Mouse (Mus musculus): ENCODE data around the gene Notum.

Gene Notum

DNA sequence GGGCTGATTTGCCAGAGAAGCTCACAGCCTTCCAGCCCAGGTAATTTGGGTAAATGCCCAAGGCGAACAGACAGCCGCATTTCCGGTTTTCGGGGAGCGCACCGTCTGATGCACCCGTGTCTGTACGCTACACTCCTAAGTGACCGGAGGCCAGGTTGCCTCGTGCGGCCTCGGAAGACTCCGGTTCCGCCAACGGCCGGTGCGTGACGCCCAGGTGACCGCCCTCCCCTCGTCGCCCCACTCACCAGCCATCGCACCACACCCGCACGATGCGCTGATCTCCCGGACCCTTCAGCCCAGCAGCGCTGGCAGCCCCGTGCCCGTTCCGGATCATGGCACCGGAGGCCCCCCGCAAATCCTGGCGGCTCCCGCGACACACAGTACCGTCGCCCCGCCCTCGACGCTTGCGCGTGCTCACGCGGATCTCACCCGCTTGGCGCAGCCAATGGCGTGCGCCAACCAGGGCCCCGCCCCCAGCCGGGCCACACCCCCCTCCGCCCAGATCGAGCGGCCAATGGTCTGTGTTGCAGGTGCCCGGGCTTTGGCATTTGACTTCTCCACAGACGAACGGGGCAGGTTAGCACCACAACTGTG is 43.4 kb downstream of the Notum start, which contains the start of gene Pcyt2:
Pcyt2 (minus strand) TSS at position 418 of the 594 bp plus-strand sequence.
- DNase-seq (ENCODE audit: low spot score): peak; percentile 91

DNA sequence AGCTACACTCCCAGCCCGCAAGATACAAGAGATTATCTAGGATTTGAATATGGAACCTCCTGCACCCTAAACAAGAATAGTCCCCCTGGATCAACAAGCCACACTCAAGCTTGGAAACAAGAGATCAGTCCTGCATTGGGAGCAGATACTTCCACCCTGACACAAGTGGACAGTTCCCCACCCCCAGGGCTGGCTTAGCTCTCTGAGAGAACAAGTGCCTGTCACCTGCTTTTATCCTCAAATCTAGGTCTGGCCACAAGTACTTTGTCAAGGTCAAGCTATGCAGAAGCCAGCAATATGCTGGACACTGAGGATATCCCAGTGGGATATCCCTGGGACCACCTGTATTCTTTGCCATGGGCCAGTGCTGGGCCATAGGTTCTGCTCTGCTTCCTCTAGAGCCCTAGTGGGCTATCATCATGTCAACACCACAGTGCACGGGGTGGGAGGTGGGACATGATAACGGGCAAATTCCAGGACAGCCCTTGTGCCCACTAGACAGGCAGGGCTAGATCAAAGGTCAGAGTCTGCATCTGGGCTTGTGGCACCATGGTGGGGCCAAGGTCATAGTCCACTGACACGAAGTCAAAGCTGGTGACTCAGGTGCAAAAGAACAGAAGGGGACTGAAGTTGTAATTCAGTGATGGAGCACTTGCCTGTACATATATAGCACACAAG is 44.2 kb downstream of the Notum start:
- DNase-seq (ENCODE audit: low spot score): no peak

DNA sequence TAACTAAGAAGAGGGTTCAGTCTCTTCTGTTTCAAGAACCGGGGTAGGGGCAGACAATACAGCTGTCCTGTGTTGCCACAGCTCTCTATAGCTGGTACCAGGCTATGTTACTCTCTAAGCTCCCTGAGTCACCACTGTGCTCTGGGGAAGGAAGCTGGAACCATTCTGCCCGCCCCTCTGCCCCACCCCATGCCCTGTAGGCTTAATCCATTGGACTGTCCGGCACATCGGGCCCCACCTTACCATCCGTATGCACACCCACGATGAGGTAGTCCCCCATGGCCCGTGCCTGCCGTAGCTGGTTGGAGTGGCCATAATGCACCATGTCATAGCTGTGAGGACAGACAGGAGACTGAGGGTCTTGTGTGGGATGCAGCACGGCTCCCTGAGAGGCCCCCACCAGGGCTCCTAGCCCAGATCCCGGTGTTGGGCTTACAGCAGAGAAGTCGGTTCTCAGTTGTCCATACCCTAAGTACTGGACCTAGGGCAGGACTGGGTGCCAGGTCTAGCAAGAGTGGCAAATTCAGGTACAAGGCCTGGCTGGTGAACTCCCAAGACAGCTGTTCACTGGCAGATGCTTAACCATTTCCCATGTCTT is 45.3 kb downstream of the Notum start:
- DNase-seq (ENCODE audit: low spot score): no peak

DNA sequence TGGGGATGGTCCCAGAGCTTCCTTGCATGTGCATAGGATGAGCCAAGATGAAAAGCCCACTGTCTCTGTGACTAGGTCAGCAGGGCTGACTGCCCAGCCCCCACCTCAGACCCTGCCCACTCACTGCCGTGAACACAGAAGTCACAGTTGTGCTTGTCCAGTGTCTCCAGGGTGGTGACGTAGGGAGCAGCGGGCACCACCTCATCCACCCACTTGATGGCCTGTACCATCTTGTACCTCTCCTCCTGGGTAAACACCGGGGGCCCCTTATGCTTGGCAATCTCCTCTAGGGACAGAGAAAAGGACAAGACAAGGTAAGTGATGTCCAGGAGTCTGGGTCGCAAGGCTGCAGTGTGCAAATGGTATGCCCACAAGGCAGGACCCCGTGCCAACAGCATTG is 45.8 kb downstream of the Notum start:
- DNase-seq (ENCODE audit: low spot score): no peak

DNA sequence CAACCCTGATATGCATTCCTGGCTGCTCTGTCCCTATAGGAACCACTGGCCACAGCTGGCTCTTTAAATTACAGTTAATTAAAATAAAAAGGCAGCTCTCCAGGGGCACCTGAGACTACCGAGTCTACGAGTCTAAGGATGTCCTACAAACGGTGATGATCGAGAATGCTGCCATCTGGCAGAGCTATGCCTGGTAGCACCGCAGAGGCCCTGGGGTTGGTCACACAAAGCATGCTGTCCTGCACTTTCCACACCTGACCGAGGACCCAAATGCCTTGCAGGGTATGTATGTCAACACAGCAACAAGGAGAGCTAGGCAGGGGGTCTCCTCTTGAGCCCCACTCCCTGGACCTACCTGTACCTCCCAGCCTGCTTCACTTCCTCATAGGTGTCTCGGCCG is 47.0 kb downstream of the Notum start:
- DNase-seq (ENCODE audit: low spot score): no peak

DNA sequence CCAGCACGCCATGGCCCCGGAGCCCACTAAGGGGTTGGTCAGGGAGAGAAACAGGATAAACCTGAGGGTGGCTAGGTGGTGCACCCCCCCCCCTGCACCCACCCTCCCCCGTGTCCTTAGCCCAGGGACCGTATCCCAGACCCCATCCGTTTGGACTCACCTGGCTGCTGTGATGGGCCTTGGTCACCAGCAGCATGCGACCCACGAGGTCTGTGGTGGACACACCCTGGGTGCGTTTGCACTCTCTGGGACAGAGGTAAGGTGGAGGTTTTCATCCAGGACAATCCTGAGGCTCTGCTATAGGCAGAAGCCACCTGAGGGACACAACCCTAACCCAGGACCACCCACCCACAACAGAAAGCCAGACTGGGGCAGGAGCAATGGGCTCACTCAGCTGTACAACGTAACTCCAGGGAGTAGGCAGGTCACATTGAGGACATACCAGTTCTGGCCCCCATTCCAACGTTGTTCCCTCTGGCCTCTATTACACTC is 47.4 kb downstream of the Notum start:
- no peak for DNase-seq (ENCODE audit: low spot score)

DNA sequence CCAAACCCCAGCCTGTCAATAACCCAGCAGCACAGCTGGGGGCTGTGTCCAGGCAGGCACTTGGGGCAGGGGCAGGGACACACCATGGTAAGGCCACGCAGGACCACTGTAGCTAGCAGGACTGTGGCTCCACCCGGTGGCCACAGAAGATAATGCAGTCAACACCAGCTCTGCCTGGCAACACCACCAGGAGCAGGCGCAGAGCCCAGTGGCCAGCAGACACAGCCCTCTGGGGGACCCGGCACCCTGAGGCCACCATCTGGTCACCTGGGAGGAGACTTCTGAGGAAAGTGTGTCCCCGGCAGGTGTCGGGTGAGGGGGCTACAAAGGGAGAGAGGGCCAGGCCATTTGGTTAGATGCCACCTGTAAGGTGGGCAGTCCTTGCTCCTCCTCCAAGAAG is 48.2 kb downstream of the Notum start:
- no peak for DNase-seq (ENCODE audit: low spot score)

DNA sequence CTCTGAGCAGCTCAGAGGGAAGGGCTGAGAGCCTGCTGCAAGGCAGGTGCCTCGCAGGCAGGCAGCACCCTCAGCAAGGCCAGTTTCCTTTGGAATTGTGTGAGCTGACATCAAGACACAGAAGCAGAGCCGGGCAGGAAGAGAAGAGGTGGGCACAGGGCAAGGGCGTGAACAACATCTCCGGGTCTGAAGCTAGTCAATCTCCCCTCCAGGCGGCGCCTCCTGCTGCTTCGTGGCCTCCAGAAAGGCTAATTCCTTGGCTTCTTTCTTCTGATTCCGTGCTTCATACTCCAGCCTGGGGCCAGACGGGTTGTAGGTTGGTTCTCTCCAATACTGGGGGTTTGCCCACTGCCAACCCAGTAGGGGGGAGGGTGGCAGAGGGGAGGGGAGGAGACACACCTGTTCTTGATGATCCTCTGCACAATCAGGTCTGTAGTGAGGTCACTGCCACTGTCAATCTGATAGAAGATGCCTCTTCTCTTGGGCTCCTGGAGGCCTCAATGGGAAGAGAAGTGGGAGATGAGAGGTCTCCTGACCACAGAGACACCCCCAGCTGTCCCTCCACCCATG is 50.4 kb downstream of the Notum start:
- DNase-seq (ENCODE audit: low spot score): no peak

DNA sequence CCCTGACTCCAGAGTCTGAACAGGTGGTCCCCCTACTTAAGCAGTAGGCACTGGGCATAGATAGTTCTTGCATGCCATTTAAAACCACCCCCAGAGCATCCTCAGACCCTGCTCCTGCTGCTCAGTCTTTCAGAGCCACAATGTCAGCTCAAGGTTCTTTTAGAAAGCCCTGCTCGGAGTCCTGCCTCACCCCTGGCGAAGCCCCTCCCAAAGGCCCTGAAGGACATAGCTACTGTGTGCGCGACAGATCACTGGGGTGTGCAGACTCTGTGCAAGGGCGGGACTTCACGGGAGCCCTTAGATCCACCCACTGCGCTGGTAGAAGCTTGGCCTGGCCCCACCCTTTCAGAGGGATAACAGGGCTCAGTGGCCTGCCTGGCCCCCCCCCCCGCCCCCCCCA is 51.7 kb downstream of the Notum start:
- no peak for DNase-seq (ENCODE audit: low spot score)

DNA sequence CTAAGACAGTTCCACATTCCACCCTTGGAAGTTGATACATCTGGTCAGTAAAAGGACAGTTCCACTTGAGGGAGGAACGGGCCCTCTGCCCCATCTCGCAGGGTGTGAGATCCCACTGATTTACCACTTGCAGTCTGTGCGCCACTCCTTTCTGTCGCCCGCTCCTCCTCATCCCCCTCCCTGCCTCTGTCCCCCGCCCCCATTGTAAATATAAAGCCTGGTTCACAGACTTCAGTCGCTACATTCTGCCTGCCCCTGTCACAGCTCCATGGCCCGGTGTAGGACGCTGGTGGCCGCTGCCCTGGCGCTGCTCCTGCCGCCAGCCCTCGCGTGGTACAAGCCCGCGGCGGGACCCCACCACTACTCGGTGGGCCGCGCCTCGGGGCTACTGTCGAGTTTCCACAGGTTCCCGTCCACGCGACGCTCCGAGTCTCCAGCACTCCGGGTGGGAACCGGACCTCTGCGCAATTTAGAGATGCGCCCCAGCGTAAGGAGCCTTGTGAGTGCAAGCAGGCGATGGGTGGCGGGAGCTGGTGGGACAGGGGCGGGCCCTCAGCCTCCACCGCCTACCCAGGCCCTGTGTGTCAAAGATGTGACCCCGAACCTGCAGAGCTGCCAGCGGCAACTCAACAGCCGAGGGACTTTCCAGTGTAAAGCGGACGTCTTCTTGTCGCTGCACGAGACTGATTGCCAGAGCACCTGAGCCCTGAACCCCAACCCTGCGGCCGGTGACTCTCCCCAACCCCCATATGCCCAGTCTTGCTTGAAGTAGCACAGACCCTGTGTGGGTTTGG is 52.5 kb downstream of the Notum start, which contains the start of gene Npb:
Npb (plus strand) TSS at position 237 of the 794 bp plus-strand sequence.
- DNase-seq (ENCODE audit: low spot score): no peak

DNA sequence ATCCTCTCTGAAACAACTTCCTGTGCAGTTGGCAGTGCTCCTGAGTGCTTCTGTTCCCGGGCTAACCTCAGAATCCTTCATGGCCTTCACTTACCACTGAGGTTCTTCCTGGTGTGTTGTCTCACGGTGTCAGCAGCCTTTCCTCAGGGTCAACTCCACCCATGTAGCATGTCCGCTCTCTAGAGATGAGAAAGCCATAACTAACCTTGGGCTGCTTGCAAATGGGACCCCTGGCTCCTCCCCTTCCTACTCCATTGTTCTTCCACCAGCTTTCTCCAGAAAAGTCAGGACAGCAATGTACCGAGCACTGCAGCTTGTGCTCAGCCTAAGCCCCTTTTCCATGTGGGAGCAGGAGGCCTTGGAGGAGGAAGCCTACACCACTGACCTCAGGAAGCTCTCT is 54.2 kb downstream of the Notum start:
- DNase-seq (ENCODE audit: low spot score): no peak

DNA sequence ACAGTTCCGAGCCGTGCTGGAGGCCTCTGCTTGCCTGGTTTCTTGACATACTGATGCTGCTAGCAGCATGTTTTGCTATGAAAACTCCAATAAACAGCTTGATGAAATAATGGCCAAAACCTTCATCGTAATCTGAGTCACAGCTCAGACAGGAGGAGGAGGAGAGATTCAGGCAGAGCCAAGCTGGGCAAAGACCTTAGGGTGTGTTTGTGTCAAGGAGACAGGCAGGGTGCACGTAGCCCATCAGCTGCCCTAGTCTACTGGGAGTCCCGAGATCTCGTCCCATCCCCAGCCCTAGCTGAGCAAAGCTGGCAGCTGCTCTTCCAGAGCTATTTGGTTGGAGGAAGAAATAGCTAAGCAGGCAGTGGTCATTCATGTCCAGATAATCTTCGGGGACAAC is 55.3 kb downstream of the Notum start:
- no peak for DNase-seq (ENCODE audit: low spot score)
